Mouse (Mus musculus) hindbrain, embryonic 11.5 days (tissue): Measurements from ENCODE around the gene Samd15. TPM values are rescaled to one million over a fixed set of nuclear protein-coding genes. Genes with fewer than 3 reads are reported as not detected.
"Not testable (repeated sequence)": the region's sequence is repeated elsewhere in the genome, so short reads cannot be mapped to it uniquely, and the experiment has no call there.

Source experiments
- ATAC-seq: fragments of 200-750 bp; cut with Nextera tagmentation; 2 replicates; pipeline ENCODE4 v1.8.0; 2017; ENCODE audit warnings: mild to moderate bottlenecking, moderate TSS enrichment, moderate library complexity; ENCODE audit not compliant: low FRiP score
- DNase-seq: peaks from one replicate; pipeline ENCODE4 v3.0.0-alpha.2; 2015; ENCODE audit warnings: low spot score
- H3K27ac ChIP-seq: fragments of 300-500 bp; sonication (generic); 2 replicates; pipeline ENCODE4 v1.5.1; 2014; ENCODE audit warnings: mild to moderate bottlenecking, low read depth, low read length
- H3K27me3 ChIP-seq: fragments of 300-500 bp; sonication (generic); 2 replicates; pipeline ENCODE4 v1.6.1; 2014; ENCODE audit warnings: mild to moderate bottlenecking, low read length, moderate library complexity, mixed read lengths; ENCODE audit not compliant: control insufficient read depth, insufficient read depth
- H3K36me3 ChIP-seq: fragments of 300-500 bp; sonication (generic); 2 replicates; pipeline ENCODE4 v1.6.1; 2014; ENCODE audit warnings: mild to moderate bottlenecking, low read length, moderate library complexity, mixed read lengths; ENCODE audit not compliant: control insufficient read depth, insufficient read depth
- H3K4me1 ChIP-seq: fragments of 300-500 bp; sonication (generic); replicated peaks from 2 replicates; pipeline ENCODE4 v1.6.1; 2014; ENCODE audit warnings: low read length, mixed read lengths; ENCODE audit not compliant: control insufficient read depth, insufficient read depth
- H3K4me2 ChIP-seq: fragments of 300-500 bp; sonication (generic); replicated peaks from 2 replicates; pipeline ENCODE4 v1.6.1; 2014; ENCODE audit warnings: mild to moderate bottlenecking, low read depth, low read length
- H3K4me3 ChIP-seq: fragments of 300-500 bp; sonication (generic); 2 replicates; pipeline ENCODE4 v1.5.1; 2014; ENCODE audit warnings: low read depth, low read length
- H3K9ac ChIP-seq: fragments of 300-500 bp; sonication (generic); 2 replicates; pipeline ENCODE4 v1.6.1; 2014; ENCODE audit warnings: low read depth, low read length
- H3K9me3 ChIP-seq: fragments of 300-500 bp; sonication (generic); 2 replicates; pipeline ENCODE4 v1.6.1; 2016; ENCODE audit warnings: low read length; ENCODE audit not compliant: control insufficient read depth
- WGBS: fragments of 180-500 bp; shearing (Covaris S2); extraction: QIAGEN DNeasy Blood & Tissue Kit; methylation state at CpG from one replicate; pipeline ENCODE4 v1.1.7; 2014; 5-methylcytosine and 5-hydroxymethylcytosine counted together
- polyA plus RNA-seq: library from polyadenylated mRNA; unstranded; fragments of >200 nt; fragmentation: Nextera tagmentation; extraction: Ambion mirVana; gene quantifications from 2 replicates; pipeline ENCODE4 v1.2.1, GENCODE M21; 2014

Samd15 gene
- 1.4 and 1.6 TPM in 2 replicates for polyA plus RNA-seq

GRCm38 (mm10) chr12:87199206-87199972 lies at the start of gene Samd15:
TSS of gene Samd15 (plus strand) at chr12:87199723.
- Histone ChIP-seq H3K4me2 (peak within 1 kb of the TSS; percentile 90), H3K36me3 (no peaks in the 10 kb centered on the region), H3K27ac (peak within 1 kb of the TSS; percentile 86), H3K4me3 (peak within 1 kb of the TSS; percentile 69), H3K4me1 (peaks cover 6% of the 10 kb centered on the region), H3K27me3 (no peaks in the 10 kb centered on the region), H3K9me3 (no peaks in the 10 kb centered on the region), H3K9ac (peak within 1 kb of the TSS; percentile 88)
- DNase-seq (no peak), ATAC-seq (peak; percentile 62; the same call in 1 of the 2 replicates)
- WGBS = under 1% methylated on average over 34 of the region's 38 CpGs

- not testable (repeated sequence) for H3K27ac ChIP-seq, H3K4me2 ChIP-seq, DNase-seq, H3K9me3 ChIP-seq, H3K4me3 ChIP-seq, H3K4me1 ChIP-seq, H3K9ac ChIP-seq, ATAC-seq, H3K27me3 ChIP-seq, H3K36me3 ChIP-seq
- 90% methylated on average over 4 of the region's 4 CpGs for WGBS
Observed at GRCm38 (mm10) chr12:87154448-87154847, 45.1 kb upstream of the Samd15 start.

GRCm38 (mm10) chr12:87157361-87157760 lies 42.2 kb upstream of the Samd15 start:
- no peak overlapping the region for H3K9ac ChIP-seq
- H3K4me2 ChIP-seq = no peak overlapping the region
- no peaks in the 10 kb centered on the region for H3K27me3 ChIP-seq
- ATAC-seq = no peak
- 54% methylated on average over 4 of the region's 4 CpGs for WGBS
- H3K4me3 ChIP-seq = no peak overlapping the region
- H3K4me1 ChIP-seq = no peaks in the 10 kb centered on the region
- H3K27ac ChIP-seq = no peak overlapping the region
- DNase-seq = no peak
- 0 out of 2 replicates have a peak, but pooled peaks cover 2% of the 10 kb centered on the region for H3K36me3 ChIP-seq
- no peaks in the 10 kb centered on the region for H3K9me3 ChIP-seq

- whole genome bisulfite sequencing = 82% methylated on average over 7 of the region's 7 CpGs
- Histone ChIP-seq H3K9me3 (no peaks in the 10 kb centered on the region), H3K4me2 (no peak overlapping the region), H3K9ac (no peak overlapping the region), H3K36me3 (0 out of 2 replicates have a peak, but pooled peaks cover 2% of the 10 kb centered on the region), H3K27ac (no peak overlapping the region), H3K4me1 (no peaks in the 10 kb centered on the region), H3K27me3 (no peaks in the 10 kb centered on the region), H3K4me3 (no peak overlapping the region)
- DNase-seq = no peak
- no peak for ATAC-seq
Observed at GRCm38 (mm10) chr12:87158099-87158498, 41.4 kb upstream of the Samd15 start.

- no peaks in the 10 kb centered on the region for H3K27me3 ChIP-seq
- DNase-seq (no peak), ATAC-seq (no peak)
- H3K36me3 ChIP-seq = 0 out of 2 replicates have a peak, but pooled peaks cover 2% of the 10 kb centered on the region
- H3K9me3 ChIP-seq = no peaks in the 10 kb centered on the region
- H3K4me1 ChIP-seq = no peaks in the 10 kb centered on the region
- WGBS = 88% methylated on average over 1 of the region's 1 CpGs
- H3K4me3 ChIP-seq = no peak overlapping the region
- H3K4me2 ChIP-seq = no peak overlapping the region
- no peak overlapping the region for H3K9ac ChIP-seq
- H3K27ac ChIP-seq = no peak overlapping the region
Observed at GRCm38 (mm10) chr12:87160310-87160709, 39.2 kb upstream of the Samd15 start.

- ATAC-seq (no peak), DNase-seq (no peak)
- no peak overlapping the region for H3K4me3 ChIP-seq
- H3K36me3 ChIP-seq = 0 out of 2 replicates have a peak, but pooled peaks cover 1% of the 10 kb centered on the region
- H3K9me3 ChIP-seq = no peaks in the 10 kb centered on the region
- H3K27me3 ChIP-seq = no peaks in the 10 kb centered on the region
- no peak overlapping the region for H3K27ac ChIP-seq
- no peaks in the 10 kb centered on the region for H3K4me1 ChIP-seq
- H3K9ac ChIP-seq = no peak overlapping the region
- no peak overlapping the region for H3K4me2 ChIP-seq
- WGBS = 94% methylated on average over 5 of the region's 5 CpGs
Observed at GRCm38 (mm10) chr12:87160815-87161214, 38.7 kb upstream of the Samd15 start.

GRCm38 (mm10) chr12:87175194-87175946 lies 24.2 kb upstream of the Samd15 start:
- Histone ChIP-seq H3K9me3 (no peaks in the 10 kb centered on the region), H3K27me3 (no peaks in the 10 kb centered on the region), H3K4me2 (no peak overlapping the region), H3K27ac (no peak overlapping the region), H3K4me1 (no peaks in the 10 kb centered on the region), H3K4me3 (no peak overlapping the region), H3K9ac (no peak overlapping the region), H3K36me3 (peaks cover 4% of the 10 kb centered on the region; the same call in 1 of the 2 replicates)
- WGBS = 77% methylated on average over 4 of the region's 4 CpGs
- no peak for ATAC-seq
- no peak for DNase-seq

- H3K4me3 ChIP-seq = no peak overlapping the region
- no peak overlapping the region for H3K27ac ChIP-seq
- WGBS = 95% methylated on average over 4 of the region's 4 CpGs
- no peak for DNase-seq
- H3K9ac ChIP-seq = no peak overlapping the region
- no peaks in the 10 kb centered on the region for H3K27me3 ChIP-seq
- H3K4me2 ChIP-seq = no peak overlapping the region
- no peaks in the 10 kb centered on the region for H3K9me3 ChIP-seq
- H3K4me1 ChIP-seq = no peaks in the 10 kb centered on the region
- H3K36me3 ChIP-seq = peaks cover 4% of the 10 kb centered on the region; the same call in 1 of the 2 replicates
- ATAC-seq = no peak
Observed at GRCm38 (mm10) chr12:87177631-87178030, 21.9 kb upstream of the Samd15 start.
